Mouse (Mus musculus) frontal cortex, adult (tissue): ENCODE data around the gene Chrna10.

Source experiments
- ATAC-seq: cut with Nextera tagmentation; 2 replicates; pipeline ENCODE4 v1.9.2; 2017; ENCODE audit warnings: mild to moderate bottlenecking, moderate library complexity, mixed read lengths; ENCODE audit not compliant: low TSS enrichment

The Chrna10 gene

DNA sequence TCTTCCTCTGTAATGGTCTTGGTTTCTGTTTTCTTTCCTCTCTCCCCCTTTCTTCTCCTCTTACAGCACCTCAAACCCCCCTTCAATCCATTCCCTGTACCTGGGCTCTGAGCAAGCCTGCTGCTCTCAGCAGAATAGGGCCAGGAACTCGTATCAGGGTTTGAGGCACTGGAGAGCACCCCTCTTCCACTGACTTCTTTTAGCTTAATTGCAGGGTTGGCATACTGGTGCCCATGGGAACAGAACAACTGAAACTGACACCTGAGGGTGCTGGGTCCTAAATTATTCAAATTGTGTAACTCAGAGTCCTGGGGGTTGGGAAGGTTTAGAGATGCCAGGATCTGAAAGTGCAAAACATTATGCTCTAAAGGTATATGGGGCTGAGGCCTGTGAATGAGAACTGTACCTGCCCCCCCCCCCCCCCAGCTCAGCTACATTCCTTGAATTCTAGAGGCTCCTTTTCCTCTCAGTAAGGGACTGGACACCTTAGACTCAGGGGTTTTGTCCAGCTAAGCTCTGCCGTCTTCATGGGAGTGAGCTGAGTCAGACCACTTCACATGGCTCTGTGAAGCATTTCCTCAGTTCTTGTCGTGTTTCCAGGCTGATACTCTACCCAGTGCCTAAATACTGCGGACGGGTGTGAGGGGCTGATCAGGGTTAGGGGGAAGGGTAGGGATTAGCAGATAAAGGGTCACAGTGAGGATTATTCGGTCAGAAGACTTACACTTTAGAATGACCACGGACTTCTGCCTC lies at the start of gene Chrna10:
TSS of gene Chrna10 (minus strand) at position 250 of the 753 bp plus-strand sequence.
- no peak for ATAC-seq

DNA sequence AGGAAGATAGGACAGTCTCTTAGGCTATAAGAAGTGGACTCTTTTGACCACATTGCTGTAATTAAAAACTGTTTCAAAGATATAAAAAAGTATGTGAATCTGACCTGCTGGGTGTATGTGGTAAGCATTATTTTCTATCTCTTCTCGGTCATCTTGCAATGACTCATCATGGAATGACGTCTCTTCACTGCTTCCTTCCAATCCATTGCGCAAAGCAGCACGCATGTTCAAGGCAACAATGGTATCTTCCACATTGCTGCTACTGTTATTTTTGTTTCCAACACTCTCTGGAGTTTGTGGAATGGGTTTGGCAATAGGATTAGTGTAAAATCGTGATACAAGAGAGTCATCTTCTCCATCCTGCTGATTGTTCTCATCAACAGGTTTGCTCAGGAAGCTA lies 37.1 kb upstream of the Chrna10 start:
- no peak for ATAC-seq

DNA sequence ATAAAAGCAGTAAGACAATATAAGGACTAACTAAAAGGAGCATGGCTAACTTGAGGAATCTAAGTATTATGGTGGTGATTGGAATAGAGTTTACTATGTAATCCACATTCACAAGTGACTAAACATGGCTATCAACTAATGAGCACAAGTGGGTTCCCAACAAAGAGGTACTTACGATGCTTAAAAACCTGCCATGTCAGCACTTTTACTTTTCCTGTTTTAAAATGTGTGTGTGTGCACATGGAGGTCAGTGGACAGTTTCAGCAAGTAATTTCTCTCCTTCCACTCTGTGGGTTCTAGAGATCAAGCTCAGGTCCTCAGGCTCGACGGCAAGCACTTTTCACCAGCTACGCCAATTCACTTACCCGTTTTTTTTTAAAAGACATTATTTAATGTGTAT lies 21.3 kb upstream of the Chrna10 start:
- ATAC-seq: no peak

DNA sequence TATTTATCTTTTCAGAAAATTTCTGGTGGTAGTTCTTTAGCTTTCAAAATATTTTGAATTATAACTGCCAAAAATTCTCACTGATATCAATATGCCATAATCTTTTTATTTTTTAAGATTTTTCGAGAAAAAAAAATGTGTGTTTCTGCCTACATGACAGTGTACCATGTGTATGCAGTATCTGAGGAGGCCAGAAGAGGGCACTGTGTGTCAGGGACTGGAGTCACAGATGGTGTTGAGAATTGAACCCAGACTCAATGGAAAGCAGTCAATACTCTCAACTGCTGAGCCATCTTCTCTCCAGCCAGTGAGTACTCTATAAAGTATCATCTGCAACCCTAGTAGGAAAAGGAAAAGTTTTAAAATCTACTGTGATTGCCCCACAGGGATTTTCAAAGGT lies 20.8 kb upstream of the Chrna10 start:
- ATAC-seq: no peak

DNA sequence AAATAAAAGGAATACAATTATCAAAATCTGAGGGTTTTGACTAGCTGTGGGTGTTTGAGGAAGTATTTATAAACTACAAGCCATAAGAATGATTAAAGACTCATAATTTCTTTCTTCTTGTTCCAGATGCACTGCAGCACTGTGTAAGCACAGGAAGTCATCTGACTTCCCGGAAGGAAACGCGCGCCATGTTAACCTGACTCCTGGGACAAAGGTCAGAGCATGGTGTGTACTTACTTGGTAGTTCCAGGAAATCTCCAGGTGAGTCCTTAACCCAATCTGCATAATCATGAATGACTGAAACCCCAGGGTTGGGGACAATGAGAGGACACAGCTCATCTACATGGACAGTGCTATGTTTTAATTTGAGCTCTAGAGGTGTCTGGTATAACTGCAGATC lies 15.8 kb upstream of the Chrna10 start:
- ATAC-seq: no peak

DNA sequence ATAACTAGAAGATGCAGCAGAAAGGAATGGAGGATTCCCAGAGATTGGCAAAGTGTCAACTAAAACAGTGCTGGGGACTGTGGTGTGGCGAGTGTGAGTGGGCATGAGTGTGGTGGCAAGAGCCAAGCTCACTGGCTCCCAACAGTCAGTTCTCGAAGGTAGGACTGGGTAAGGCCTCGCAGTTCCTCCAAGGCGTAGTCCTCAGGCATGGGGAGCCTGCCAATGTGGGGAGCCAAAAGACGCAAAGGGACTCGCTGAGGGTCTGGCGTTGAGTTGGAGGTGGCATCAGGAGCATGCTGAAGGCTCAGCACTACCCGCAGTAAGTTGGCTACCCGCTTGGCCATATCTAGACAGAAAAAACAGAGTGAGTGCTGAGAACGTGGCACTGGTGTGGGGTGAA lies 3.7 kb upstream of the Chrna10 start:
- ATAC-seq: no peak

DNA sequence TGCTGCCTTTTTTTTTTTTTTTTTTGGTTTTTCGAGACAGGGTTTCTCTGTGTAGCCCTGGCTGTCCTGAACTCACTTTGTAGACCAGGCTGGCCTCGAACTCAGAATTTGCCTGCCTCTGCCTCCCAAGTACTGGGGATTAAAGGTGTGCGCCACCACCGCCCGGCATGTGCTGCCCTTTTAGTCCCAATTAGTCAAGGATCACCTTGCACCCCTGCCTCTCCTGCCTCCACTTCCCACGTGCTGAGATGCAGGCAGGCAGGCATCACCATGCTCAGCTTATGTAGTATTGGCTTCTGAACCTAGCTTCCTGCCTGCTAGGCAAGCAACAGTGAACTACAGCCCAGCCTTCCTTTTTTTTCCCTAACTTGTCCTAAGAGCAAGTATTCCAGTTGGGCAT lies 754 bp upstream of the Chrna10 start:
- ATAC-seq: no peak

DNA sequence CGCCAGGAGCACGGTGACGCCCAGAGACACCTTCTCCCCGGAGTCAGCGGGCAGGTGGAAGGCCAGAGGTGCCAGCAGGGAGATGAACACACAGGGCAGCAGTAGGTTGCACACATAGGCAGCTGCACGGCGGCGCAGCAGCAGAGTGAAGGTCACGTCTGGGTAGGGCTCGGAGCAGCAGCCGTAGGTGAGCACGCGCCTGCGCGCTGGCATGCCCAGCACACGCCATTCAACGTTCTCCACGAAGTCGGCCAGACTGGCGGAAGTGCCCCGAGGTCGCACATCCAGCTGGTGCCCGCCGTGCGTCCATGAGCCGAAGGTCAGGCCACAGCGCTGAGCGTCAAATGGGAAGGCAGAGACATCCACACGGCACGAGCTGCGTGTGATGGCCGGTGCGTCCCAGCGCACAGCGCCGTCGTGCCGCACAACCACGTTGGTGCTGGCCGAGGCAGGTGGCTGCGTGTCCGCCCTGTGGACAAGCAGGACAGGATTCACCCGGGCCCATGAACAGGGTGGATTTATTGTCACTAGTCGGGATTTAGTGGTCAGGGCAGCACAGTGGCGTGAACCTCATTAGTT lies 3.4 kb downstream of the Chrna10 start:
- ATAC-seq: no peak

DNA sequence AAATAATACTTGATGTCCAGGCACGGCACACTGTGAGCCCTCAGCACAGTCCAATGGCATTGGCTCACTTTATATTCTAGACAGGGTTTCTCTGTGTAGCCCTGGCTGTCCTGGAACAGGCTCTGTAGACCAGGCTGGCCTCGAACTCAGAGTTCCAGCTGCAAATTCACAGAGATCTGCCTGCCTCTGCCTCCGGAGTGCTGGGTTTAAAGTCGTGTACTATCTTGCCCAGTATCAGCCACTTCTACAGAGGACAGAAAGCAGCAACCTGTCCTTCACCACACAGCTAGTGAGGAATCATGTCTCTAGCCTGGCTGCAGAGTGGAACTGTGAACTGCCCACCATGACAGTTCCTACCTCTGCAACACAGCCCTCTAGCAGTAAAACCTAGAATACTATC lies 6.9 kb downstream of the Chrna10 start:
- ATAC-seq: no peak

DNA sequence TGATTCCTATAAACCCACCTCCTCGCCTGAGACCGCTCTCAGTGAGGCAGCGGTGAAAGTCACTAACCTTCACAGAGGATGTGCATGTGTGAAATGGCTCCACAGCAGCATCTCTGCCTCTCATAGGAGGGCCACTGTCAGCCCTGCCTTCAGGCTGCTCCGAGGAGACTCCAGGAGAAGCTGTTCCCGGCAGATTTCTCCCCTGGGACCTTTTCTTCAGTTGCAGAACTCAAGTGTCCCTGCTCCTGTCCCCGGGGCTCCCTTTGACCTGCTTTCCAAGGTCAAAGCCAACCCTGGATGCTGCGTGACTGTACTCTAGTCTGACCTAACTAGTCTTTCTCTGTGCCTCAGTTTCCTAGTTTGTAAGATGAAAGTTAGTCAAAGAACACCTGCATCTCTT lies 7.5 kb downstream of the Chrna10 start, which contains the start of gene Art5:
TSS of gene Art5 (minus strand) at position 319 of the 400 bp plus-strand sequence.
- ATAC-seq: no peak

DNA sequence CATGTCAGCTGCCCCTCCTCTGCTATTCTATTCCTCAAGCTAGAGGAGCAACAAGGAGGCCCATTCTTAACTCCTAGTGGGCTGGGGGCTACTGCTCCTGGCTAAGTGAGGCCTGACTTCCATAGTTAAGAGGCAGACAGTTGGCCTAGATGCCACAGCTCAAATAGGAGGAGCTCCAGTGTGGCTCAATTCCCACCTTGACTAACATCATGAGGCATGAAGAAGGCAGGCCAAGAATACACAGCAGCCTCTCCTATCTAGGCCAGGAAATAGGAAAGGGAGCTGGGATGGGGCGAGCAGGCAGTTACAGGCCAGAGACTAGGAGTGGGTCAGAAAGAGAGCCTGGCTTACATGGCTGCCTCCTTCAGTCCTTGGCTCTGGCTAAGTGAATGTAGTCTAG lies 8.4 kb downstream of the Chrna10 start:
- no peak for ATAC-seq

DNA sequence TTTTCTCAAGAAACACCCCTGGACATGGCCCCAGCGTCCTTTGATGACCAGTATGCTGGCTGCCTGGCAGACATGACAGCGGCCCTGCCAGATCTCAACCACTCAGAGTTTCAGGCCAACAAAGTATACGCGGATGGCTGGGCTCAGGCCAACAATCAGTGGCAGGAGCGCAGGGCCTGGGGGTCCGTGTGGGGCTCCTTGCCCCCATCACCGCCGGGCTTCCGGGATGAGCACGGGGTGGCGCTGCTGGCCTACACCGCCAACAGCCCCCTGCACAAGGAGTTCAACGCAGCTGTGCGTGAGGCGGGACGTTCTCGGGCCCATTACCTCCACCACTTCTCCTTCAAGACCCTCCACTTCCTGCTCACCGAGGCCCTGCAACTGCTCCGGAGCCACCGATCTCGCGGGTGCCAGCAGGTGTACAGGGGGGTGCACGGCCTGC lies 9.9 kb downstream of the Chrna10 start:
- no peak for ATAC-seq

DNA sequence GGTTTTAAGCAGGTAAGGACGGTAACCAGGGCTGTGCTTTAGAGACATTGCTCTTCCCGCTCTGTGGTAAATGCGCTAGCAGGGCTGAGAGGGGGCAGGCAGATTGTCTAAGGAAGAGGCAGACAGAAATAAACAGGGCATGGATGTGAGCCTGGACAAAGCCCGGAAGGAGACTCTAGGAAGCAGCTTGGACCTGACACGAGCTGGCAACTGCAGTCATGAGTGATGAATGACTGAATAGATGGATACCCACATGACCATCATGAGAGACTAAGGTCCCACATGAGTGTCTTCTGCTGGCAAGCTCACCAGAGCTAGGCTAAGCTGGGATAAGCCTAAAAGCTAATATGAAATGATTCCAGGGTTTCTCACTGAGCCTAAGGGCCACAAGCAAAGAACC lies 12.5 kb downstream of the Chrna10 start:
- ATAC-seq: no peak

DNA sequence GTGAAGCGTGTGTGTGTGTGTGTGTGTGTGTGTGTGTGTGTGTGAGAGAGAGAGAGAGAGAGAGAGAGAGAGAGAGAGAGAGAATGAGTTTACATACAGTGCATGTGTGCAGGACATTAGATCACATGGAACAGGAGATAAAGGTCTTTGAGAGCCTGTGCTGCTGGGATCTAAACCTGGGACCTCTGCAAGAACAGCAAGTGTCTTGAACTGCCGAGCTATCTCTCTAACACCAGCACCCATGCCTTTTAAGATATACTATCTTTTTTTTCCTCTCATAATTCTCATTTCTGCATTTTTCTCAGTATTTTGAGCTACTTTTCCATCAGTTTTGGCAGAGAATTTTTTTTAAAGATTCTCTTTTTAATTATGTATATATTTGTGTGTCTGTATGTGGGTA lies 13.1 kb downstream of the Chrna10 start:
- ATAC-seq: no peak

DNA sequence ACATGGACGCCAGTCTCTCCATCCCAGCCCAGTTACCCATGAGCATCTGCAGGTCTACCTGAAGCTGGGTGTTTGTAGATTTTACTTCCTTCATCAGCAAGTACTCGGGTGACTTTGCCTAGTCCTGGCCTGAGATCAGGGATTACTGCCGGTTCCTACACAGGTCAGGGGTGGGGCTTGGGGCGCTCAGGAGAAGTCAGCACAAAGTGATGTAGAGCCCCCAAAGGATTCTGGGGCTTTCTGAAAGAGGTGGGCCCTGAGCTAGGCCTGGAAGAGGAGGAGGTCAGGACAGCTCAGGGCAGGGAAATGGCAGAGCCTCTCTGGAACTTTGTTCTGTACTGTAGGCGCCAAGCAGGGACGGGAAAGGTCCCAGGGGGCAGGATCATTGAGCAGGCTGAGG lies 13.9 kb downstream of the Chrna10 start:
- no peak for ATAC-seq

DNA sequence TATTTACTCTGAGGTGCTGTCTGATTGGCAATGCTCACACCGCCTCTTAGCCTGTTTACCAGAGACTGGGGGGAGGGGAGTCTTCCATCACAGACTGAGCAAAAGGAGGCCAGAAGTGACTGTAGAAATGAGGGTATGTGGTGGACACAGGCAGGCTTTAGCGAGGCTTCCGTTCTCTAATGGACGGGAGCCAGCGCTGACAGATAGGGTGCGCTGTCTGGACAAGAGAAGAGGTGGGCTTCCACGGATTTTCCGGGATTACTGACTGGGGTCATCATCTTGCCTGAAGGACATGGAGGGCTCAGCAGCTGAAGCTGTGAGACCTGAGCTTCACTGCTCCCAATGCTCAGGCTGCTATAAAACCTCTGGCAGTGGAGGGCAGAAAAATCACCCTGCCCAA lies 14.4 kb downstream of the Chrna10 start:
- ATAC-seq: no peak

DNA sequence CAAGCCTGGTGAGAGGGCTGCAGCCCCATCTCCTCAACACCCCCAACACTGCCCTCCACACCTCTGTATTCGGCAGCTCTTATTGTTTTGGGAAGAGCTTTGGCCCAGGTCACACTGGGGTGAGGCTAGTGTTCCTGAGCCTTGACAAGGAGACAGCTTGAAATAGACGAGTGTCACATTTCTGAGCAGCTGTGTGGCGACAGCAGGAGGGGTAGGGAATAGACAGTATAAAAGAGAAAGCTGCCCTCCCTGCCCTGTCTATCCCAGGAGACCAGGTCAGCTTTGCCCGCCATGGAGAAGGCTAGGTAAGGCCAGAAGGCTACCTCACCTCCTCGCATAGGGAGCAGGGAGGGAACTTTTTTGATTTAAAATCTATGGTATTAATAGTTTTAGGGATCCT lies 15.1 kb downstream of the Chrna10 start, which contains the start of gene Art1:
TSS of gene Art1 (plus strand) at position 257 of the 400 bp plus-strand sequence.
- no peak for ATAC-seq

DNA sequence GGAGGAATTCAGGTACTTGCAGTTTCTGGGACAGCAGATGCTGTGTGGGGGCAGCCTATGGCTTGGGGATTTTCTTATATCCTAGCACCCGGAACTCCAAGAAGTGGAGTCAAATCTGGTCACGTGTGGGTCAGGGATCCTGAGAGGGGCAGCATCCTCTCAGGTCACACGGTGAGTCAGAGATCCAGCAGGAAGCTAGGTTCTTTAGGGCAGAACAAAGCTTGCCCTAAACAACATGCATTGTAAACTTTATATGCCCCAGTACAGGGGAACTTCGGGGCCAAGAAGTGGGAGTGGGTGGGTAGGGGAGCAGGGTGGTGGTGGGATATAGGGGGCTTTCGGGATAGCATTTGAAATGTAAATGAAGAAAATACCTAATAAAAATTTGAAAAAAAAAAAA lies 15.8 kb downstream of the Chrna10 start:
- no peak for ATAC-seq

DNA sequence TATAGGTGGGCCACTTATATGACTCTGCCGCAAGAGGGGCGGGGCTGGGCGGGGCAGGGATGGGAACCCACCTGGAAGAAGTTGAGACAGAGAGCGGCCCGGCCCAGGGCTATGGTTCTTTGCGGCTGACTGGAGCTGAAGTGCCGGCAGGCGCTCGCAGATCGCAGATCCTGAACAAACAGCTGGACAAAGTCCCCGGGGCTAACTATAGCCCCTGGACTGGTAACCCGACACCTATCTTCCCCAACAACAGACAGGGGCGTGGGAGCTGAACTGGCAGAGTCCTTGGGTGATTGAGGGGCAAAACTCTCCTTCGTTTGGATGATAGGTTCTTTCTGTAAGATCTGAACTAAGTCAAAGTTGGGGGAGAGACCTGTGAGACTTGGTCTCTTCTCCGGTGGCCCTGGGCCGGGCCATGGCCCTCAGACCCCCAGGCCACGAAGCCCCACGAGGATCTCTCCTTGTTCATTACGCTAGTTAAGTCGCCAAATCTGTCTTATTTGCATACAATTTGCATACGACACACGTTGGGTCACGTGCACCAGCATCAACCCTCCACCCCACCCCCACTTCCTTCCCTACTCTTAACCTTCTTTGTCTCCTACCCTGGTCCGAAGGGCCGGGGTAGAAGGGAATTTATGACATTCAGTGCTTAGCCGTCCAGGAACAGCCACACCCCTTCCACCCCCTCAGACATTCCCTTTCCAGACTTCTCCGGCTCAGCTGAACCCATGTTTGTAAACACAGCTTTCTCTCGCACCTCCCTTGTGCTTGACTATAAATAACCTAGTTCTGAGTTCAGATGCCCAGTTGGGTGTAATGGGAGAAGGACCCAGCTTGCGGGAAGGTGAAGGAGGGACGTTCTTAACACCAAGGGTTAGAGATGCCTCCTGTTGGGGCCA lies 16.6 kb downstream of the Chrna10 start:
- no peak; the same call in 1 of the 2 replicates for ATAC-seq

DNA sequence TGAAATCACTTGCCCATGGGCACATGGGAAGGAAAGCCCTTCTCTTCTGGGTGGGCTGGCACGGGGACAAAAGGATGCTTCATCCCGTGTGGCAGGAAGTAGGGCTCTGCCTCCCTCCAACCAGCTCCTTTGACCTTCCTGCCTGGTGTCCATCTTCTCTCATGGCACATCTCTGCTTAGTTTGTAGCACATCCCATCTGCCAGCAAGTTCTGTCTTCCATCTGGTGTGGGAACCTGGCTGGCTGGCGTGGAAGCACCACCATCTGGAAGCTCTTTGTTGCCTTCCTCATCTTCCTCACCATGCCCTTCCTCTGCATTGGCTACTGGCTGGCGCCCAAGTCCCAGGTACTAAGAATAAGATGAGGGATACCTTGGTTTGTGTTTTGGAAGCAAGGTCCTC lies 29.3 kb downstream of the Chrna10 start:
- no peak for ATAC-seq

DNA sequence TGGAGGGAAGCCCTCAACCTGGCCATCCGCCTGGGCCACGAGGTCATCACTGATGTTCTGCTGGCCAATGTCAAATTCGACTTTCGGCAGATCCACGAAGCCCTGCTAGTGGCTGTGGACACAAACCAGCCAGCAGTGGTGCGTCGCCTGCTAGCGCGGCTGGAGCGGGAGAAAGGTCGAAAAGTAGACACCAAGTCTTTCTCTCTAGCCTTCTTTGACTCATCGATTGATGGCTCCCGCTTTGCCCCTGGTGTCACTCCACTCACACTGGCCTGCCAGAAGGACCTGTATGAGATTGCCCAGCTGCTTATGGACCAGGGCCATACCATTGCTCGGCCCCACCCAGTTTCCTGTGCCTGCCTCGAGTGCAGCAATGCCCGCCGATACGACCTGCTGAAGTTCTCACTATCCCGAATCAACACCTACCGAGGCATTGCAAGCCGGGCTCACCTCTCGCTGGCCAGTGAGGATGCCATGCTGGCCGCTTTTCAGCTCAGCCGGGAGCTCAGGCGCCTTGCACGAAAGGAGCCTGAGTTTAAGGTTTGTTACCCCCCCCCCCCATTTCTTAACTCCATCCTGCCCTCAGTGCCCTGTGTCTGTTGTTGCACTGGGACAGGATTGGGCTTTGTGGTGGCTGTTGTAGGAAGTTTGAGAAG lies 32.5 kb downstream of the Chrna10 start:
- no peak for ATAC-seq

DNA sequence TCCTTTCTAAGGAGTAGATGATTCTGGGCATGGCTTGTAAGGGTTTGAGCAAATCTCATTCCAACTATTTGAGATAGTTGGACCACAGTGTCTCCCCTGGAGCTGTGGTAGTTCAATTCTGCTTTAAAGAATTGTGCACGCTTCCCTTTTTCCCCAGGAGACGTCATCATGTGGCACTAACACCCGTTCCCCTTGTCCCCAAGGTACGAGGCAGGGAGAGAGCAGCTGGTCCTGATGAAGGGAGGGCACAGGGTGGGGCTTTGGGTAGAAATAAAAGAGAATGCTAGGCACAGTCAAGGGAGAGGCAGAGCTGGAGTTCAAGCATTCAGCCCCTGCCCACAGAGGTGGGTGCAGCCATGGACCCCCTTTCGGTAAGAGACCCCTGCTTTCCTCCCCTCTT lies 33.8 kb downstream of the Chrna10 start, which contains the start of gene Trpc2:
TSS of gene Trpc2 (plus strand) at position 301 of the 400 bp plus-strand sequence.
- ATAC-seq: no peak
